Mouse (Mus musculus): ENCODE results near the gene Cbfa2t3. TPM values are rescaled to one million over a fixed set of nuclear protein-coding genes. Genes with fewer than 3 reads are reported as not detected.

Gene Cbfa2t3
- polyA plus RNA-seq, 1 experiment from 2014 or later = 2.8 TPM

- Histone ChIP-seq H3K27me3 (peaks cover 8% of the 10 kb centered on the region), H3K4me3 (replicated peaks) (no peak overlapping the region), H3K9me3 (no peaks in the 10 kb centered on the region), H3K4me2 (no peak overlapping the region), H3K9ac (replicated peaks) (no peak overlapping the region), H3K36me3 (no peaks in the 10 kb centered on the region), H3K27ac (no peak overlapping the region), H3K4me1 (replicated peaks) (peaks cover 34% of the 10 kb centered on the region)
- 85% methylated on average over 6 of the region's 6 CpGs for WGBS
- ATAC-seq (ENCODE audit: insufficient number of reproducible peaks, insufficient read depth, low FRiP score, low TSS enrichment, low read depth) = no peak
Measured at GRCm38 (mm10) chr8:122702957-122703356, 4.0 kb upstream of the Cbfa2t3 start.

- Histone ChIP-seq H3K9me3 (no peaks in the 10 kb centered on the region), H3K4me2 (no peak overlapping the region), H3K36me3 (no peaks in the 10 kb centered on the region), H3K27me3 (peaks cover 4% of the 10 kb centered on the region; the same call in 1 of the 2 replicates), H3K4me1 (replicated peaks) (peaks cover 34% of the 10 kb centered on the region), H3K4me3 (replicated peaks) (no peak overlapping the region), H3K9ac (replicated peaks) (no peak overlapping the region), H3K27ac (peak overlapping the region; percentile 35; the same call in 1 of the 2 replicates)
- WGBS = 35% methylated on average over 10 of the region's 10 CpGs
- ATAC-seq (ENCODE audit: insufficient number of reproducible peaks, insufficient read depth, low FRiP score, low TSS enrichment, low read depth) = no peak
Measured at GRCm38 (mm10) chr8:122702301-122702941, 3.5 kb upstream of the Cbfa2t3 start.

GRCm38 (mm10) chr8:122701441-122702185 lies 2.7 kb upstream of the Cbfa2t3 start:
- WGBS = 73% methylated on average over 12 of the region's 12 CpGs
- no peak for ATAC-seq (ENCODE audit: insufficient number of reproducible peaks, insufficient read depth, low FRiP score, low TSS enrichment, low read depth)

GRCm38 (mm10) chr8:122700628-122701027 lies 1.7 kb upstream of the Cbfa2t3 start:
- Histone ChIP-seq H3K27ac (no peak overlapping the region), H3K4me1 (replicated peaks) (peaks cover 34% of the 10 kb centered on the region), H3K4me2 (no peak overlapping the region), H3K27me3 (peaks cover 4% of the 10 kb centered on the region; the same call in 1 of the 2 replicates), H3K9me3 (no peaks in the 10 kb centered on the region), H3K36me3 (no peaks in the 10 kb centered on the region), H3K9ac (replicated peaks) (no peak overlapping the region), H3K4me3 (replicated peaks) (no peak overlapping the region)
- ATAC-seq (ENCODE audit: insufficient number of reproducible peaks, insufficient read depth, low FRiP score, low TSS enrichment, low read depth) = no peak
- WGBS = 49% methylated on average over 13 of the region's 13 CpGs

More at GRCm38 (mm10) chr8:122701441-122702185, 2.7 kb upstream of the Cbfa2t3 start:
- peaks cover 4% of the 10 kb centered on the region; the same call in 1 of the 2 replicates for H3K27me3 ChIP-seq
- H3K9ac ChIP-seq (replicated peaks) = no peak overlapping the region
- no peak overlapping the region for H3K4me2 ChIP-seq
- H3K9me3 ChIP-seq = no peaks in the 10 kb centered on the region
- H3K4me1 ChIP-seq (replicated peaks) = peaks cover 34% of the 10 kb centered on the region
- no peak overlapping the region for H3K27ac ChIP-seq
- no peak overlapping the region for H3K4me3 ChIP-seq (replicated peaks)
- no peaks in the 10 kb centered on the region for H3K36me3 ChIP-seq

GRCm38 (mm10) chr8:122698254-122698768 lies 598 bp downstream of the Cbfa2t3 start:
- Histone ChIP-seq H3K4me2 (no peak overlapping the region), H3K4me3 (replicated peaks) (no peak overlapping the region), H3K27me3 (0 out of 2 replicates have a peak, but pooled peaks cover 8% of the 10 kb centered on the region), H3K9me3 (no peaks in the 10 kb centered on the region), H3K27ac (no peak overlapping the region), H3K9ac (replicated peaks) (no peak overlapping the region), H3K4me1 (replicated peaks) (peaks cover 34% of the 10 kb centered on the region), H3K36me3 (no peaks in the 10 kb centered on the region)
- no peak for ATAC-seq (ENCODE audit: insufficient number of reproducible peaks, insufficient read depth, low FRiP score, low TSS enrichment, low read depth)
- 77% methylated on average over 5 of the region's 5 CpGs for WGBS

GRCm38 (mm10) chr8:122697586-122697985 lies 1.3 kb downstream of the Cbfa2t3 start:
- no peaks in the 10 kb centered on the region for H3K9me3 ChIP-seq
- no peak overlapping the region for H3K27ac ChIP-seq
- no peak overlapping the region for H3K4me3 ChIP-seq (replicated peaks)
- ATAC-seq (ENCODE audit: insufficient number of reproducible peaks, insufficient read depth, low FRiP score, low TSS enrichment, low read depth) = no peak
- no peak overlapping the region for H3K9ac ChIP-seq (replicated peaks)
- 0 out of 2 replicates have a peak, but pooled peaks cover 8% of the 10 kb centered on the region for H3K27me3 ChIP-seq
- H3K4me2 ChIP-seq = 0 out of 2 replicates have a peak overlapping the region, but pooled peaks have one; percentile 5
- H3K4me1 ChIP-seq (replicated peaks) = peaks cover 31% of the 10 kb centered on the region
- WGBS = 67% methylated on average over 6 of the region's 6 CpGs
- no peaks in the 10 kb centered on the region for H3K36me3 ChIP-seq

GRCm38 (mm10) chr8:122697181-122697581 lies 1.7 kb downstream of the Cbfa2t3 start:
- H3K4me3 ChIP-seq (replicated peaks) = no peak overlapping the region
- H3K9ac ChIP-seq (replicated peaks) = no peak overlapping the region
- 0 out of 2 replicates have a peak, but pooled peaks cover 8% of the 10 kb centered on the region for H3K27me3 ChIP-seq
- H3K27ac ChIP-seq = no peak overlapping the region
- 74% methylated on average over 3 of the region's 3 CpGs for WGBS
- H3K9me3 ChIP-seq = no peaks in the 10 kb centered on the region
- ATAC-seq (ENCODE audit: insufficient number of reproducible peaks, insufficient read depth, low FRiP score, low TSS enrichment, low read depth) = no peak
- peaks cover 27% of the 10 kb centered on the region for H3K4me1 ChIP-seq (replicated peaks)
- H3K4me2 ChIP-seq = no peak overlapping the region
- H3K36me3 ChIP-seq = no peaks in the 10 kb centered on the region

- H3K4me1 ChIP-seq (replicated peaks) = peaks cover 10% of the 10 kb centered on the region
- ATAC-seq (ENCODE audit: insufficient number of reproducible peaks, insufficient read depth, low FRiP score, low TSS enrichment, low read depth) = no peak
Measured at GRCm38 (mm10) chr8:122695438-122696042, 3.4 kb downstream of the Cbfa2t3 start.

GRCm38 (mm10) chr8:122692152-122692551 lies 6.8 kb downstream of the Cbfa2t3 start:
- 83% methylated on average over 8 of the region's 8 CpGs for WGBS
- Histone ChIP-seq H3K27me3 (peaks cover 19% of the 10 kb centered on the region), H3K9me3 (no peaks in the 10 kb centered on the region), H3K36me3 (no peaks in the 10 kb centered on the region), H3K9ac (replicated peaks) (no peak overlapping the region), H3K4me3 (replicated peaks) (no peak overlapping the region), H3K4me1 (replicated peaks) (no peaks in the 10 kb centered on the region), H3K27ac (no peak overlapping the region), H3K4me2 (no peak overlapping the region)
- no peak for ATAC-seq (ENCODE audit: insufficient number of reproducible peaks, insufficient read depth, low FRiP score, low TSS enrichment, low read depth)

More at GRCm38 (mm10) chr8:122695438-122696042, 3.4 kb downstream of the Cbfa2t3 start:
- H3K4me3 ChIP-seq (replicated peaks) = no peak overlapping the region
- no peak overlapping the region for H3K4me2 ChIP-seq
- no peaks in the 10 kb centered on the region for H3K9me3 ChIP-seq
- no peak overlapping the region for H3K9ac ChIP-seq (replicated peaks)
- WGBS = 33% methylated on average over 7 of the region's 7 CpGs
- H3K36me3 ChIP-seq = no peaks in the 10 kb centered on the region
- no peak overlapping the region for H3K27ac ChIP-seq
- 0 out of 2 replicates have a peak, but pooled peaks cover 4% of the 10 kb centered on the region for H3K27me3 ChIP-seq

- no peak for ATAC-seq (ENCODE audit: insufficient number of reproducible peaks, insufficient read depth, low FRiP score, low TSS enrichment, low read depth)
- H3K4me3 ChIP-seq (replicated peaks) = no peak overlapping the region
- peaks cover 31% of the 10 kb centered on the region for H3K27me3 ChIP-seq
- WGBS = 91% methylated on average over 6 of the region's 6 CpGs
- no peaks in the 10 kb centered on the region for H3K36me3 ChIP-seq
- H3K27ac ChIP-seq = no peak overlapping the region
- H3K4me1 ChIP-seq (replicated peaks) = no peaks in the 10 kb centered on the region
- H3K4me2 ChIP-seq = no peak overlapping the region
- no peaks in the 10 kb centered on the region for H3K9me3 ChIP-seq
- no peak overlapping the region for H3K9ac ChIP-seq (replicated peaks)
Measured at GRCm38 (mm10) chr8:122691018-122691417, 7.9 kb downstream of the Cbfa2t3 start.

- peaks cover 38% of the 10 kb centered on the region for H3K27me3 ChIP-seq
- WGBS = 87% methylated on average over 1 of the region's 1 CpGs
- ATAC-seq (ENCODE audit: insufficient number of reproducible peaks, insufficient read depth, low FRiP score, low TSS enrichment, low read depth) = no peak
- no peaks in the 10 kb centered on the region for H3K4me1 ChIP-seq (replicated peaks)
- no peak overlapping the region for H3K4me3 ChIP-seq (replicated peaks)
- no peak overlapping the region for H3K9ac ChIP-seq (replicated peaks)
- no peaks in the 10 kb centered on the region for H3K36me3 ChIP-seq
- H3K4me2 ChIP-seq = no peak overlapping the region
- H3K9me3 ChIP-seq = no peaks in the 10 kb centered on the region
- H3K27ac ChIP-seq = no peak overlapping the region
Measured at GRCm38 (mm10) chr8:122689315-122689714, 9.6 kb downstream of the Cbfa2t3 start.

Measured in limb, embryonic 12.5 days (tissue).